Mouse (Mus musculus) layer of hippocampus, adult 18-20 months (tissue): ENCODE data around the gene Dnajc22. TPM values are rescaled to one million over a fixed set of nuclear protein-coding genes. Genes with fewer than 3 reads are reported as not detected.
A peak's percentile ranks its signal among the peaks of the same experiment; 100 is the strongest.

ENCODE experiments used
- DNase-seq, 2 experiments: peaks; one replicate each; pipeline ENCODE4 v3.0.0; 2022; ENCODE audit warnings: low spot score in 2 of 2
- total RNA-seq, 2 experiments: library from RNA; stranded (reverse); gene quantifications; 2 replicates each; pipeline ENCODE4 v1.2.3; 2021

Gene Dnajc22
- total RNA-seq, 2 experiments from 2014 or later = 0.20 to 0.27 TPM

DNA sequence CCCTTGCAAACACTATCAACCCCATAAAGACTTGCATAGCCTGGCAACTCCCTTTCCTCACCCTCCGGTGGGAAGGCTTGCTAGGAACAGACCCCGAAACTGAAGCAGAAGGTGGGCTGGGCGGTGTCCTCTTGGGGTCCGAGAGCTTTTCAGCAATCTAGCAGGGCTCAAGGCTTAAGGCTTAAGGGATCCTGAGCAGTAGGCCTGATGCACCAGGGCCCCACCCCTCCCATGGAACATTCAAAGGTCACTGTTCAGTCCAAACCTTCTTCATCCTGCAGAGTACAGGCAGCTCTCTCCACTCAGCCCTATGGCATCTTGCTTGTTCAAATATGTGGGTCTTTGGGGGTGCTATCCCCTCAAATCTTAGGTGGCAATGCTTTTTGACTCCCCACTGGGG, 7.0 kb upstream of the Dnajc22 start:
- DNase-seq = no peak

DNA sequence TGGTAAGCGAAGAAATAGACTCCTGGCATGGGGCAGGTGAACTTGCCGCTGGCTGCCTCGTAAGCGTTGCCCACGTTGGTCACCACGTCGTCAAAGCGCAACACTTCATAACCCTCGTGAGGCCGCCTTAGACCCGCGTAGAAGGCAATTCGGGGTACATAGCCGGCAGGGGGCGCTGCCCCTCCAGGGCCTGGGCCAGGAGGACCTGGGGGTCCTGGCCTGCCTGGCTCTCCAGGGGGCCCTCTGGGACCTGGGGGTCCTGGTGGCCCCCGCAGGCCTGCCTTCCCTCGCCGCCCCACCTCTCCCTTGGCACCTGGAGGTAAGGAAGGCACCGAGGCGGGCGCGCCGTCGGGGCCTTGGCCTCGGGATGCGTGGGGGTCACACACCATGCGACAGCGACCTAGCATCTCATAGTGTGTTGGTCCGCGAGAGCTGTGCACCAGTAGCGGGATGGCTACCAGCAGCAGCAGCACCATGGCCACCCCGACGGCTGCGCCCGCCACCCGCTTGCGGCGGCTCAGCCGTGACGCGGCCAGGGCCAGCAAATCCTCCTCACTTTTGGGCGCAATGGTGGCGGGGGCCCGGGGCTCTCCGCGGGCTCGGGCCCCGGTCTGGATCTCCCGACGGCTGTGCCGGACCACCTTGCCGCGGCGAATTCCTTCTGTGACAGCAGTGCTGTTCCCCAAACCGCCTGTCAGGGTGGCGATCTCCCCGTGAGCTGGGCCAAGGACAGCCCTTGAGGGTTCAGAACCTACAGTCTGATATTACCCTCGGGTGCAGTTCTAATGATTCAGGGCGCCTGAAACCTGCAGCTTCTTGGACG, 5.5 kb upstream of the Dnajc22 start, which contains the start of gene C1ql4:
Gene C1ql4 (minus strand): TSS at position 565 of the 823 bp plus-strand sequence.
- DNase-seq = no peak

DNA sequence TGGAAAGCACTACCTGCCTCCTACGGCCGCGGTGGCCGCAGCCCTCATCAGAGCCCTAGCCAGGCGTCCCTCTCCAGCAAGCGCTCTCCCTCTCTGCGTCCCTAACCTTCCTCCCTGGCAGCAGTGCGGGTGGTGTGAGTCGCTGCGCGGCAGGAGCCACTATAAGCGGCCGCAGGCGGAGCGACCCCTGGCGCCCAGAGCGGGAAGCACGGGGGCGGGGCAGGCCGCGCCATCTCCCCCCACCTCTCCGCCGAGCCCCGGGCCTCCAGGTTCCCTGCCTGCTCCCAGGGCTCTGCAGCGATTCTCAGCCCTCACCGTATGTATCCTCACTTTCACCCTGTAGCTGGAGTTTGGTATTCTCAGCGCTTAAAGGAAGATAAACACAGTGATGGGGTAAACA, 4.7 kb upstream of the Dnajc22 start:
- peak in 1 of 2 experiments; percentile 47 for DNase-seq

DNA sequence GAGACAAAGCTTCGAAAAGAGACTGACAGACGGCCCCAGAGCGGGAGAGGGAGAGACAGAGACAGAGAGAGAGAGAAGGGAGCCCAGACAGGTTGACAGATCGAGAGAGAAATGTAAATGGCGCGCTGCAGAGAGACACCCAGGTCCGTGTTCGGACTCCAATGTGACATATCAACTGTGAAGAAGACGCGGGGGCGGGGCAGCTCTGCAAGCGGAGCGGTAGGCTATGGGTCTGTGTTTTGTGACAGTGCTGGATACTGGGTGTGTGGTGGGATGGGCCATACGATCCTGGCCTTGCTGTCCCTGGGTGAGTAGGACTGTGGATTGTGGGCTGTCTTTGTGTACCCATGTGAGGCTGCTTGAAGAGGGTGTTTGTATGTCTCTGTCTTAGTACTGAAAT, 3.9 kb upstream of the Dnajc22 start:
- DNase-seq = no peak

DNA sequence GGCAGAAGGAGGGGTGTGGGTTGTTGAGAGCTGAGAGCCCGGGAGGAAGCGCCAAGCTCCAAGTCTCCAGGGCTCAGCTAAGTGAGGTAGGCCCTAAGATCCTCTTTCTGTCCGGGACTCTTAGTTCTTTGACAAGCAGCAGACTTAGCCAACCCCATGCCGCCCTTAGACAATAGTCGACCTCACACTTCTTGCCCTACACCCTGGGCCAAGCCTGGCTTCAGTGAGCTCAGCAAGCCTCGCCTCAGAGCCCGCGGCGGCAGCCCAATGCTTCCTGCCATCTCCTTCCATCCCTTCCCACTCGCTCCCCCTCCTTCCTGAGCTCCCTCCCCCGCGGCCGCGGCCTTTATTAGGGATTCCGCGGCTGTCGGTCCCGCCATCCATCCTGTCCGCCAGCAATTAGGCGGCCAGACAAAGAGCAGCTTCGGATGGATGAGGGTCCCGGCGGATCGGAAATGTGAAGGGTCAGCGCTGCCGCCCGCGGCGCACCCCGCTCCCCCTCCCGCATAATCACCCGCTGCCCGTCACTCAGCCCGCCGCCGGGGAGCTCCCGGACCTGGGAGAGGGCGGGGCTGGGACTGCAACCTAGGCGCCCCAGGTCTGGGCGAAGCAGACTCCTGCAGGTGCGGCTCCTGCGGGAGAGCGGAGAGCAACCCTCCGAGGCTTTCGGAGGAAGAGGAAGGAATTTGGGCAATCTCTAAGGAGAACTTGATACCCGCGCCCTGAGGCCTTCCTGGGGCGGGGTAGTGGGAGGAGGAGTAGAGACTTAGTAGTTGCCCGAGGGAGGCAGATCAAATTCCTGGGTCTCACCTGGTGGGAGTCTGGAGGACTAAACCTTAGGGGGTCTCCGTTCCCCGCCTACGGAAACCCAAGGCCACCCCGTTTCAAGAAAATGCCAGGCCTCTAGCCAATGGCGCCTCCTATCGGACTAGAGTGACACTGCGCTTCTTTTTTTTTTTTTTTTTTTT, 605 bp downstream of the Dnajc22 start:
- peak in 1 of 2 experiments; percentile 15 for DNase-seq

DNA sequence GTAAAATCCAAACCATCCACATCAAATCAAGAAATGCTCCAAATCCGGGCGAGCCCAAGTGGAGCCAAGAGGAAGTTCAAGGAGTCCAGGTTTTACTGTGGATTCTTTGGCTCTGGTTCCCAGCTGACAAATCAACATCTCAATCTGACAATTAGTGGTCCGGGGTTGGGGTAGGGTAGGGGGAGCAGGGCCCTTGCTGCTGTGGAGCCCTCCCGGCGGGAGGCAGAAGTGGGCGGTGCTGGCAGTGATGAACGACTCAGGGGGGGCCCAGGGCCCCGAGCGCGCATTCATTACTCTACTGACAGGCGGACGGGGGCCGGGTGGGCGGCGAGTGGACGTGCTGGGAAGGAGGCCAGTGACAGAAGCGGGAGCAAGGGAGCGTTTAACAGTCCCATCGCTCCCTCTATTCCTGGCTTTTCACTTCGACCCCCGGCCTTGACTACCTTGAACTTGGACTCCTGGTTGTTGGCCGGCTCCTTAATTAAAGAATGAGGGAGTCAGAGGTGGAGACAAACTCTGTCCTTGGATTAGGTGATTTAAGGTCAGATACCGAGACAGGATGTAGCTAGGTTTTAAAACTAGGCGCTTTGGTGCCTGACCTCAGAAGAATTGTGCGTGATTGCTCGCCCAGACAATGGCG, 1.8 kb downstream of the Dnajc22 start:
- peak in 1 of 2 experiments; percentile 19 for DNase-seq

DNA sequence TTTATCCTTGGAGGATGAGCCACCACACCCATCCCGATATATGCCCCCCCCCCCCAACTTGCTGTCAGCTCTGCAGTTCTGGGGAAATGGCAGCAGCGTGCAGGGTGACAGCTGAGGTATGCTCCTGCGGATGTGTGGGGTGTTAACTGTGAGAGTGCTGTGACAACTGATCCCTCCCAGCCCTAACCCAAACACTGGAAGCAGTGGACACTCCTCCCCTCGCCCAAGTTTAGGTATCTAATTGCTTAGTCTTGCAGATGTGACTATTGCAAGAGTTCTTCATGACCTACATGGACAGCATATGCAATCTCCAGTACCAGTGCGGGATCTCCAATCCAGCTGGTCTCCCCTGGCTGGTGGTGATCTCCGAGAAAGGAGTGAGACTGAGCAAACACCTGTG, 2.4 kb downstream of the Dnajc22 start:
- no peak for DNase-seq

DNA sequence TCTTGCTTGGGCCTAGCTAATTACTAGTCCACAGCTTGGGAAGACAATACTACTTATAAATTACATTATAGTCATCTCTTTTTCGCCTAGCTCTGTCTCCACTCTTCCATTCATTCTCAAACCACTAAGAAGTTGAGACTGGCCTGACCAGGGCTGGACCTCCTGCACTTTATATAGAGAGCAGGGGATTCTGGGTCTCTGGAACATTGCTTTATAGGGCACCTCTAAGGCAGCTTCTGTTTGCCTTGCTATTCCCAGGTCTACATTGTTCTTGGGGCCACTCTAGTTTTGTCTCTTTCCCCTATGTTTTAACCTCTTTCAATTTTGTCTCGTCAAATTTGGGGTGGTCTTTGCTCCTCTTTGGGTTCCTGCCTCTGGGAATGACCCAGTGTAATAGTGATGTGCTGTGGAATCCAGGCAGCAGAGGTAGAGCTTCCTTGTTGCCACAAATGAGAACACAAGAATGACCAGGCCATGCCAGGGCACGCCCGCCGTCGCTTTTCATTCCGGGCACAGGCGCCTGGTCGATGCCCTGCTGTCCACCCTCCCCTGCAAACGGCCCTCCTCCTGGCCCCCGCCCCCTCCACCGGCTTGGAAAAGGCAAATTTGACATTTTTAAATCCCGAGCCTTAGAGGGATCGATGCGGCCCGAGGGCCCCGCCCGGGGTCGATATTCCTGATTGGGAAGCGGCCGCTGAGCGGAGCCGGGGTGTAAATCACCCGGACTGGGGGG, 3.3 kb downstream of the Dnajc22 start:
- no peak for DNase-seq

DNA sequence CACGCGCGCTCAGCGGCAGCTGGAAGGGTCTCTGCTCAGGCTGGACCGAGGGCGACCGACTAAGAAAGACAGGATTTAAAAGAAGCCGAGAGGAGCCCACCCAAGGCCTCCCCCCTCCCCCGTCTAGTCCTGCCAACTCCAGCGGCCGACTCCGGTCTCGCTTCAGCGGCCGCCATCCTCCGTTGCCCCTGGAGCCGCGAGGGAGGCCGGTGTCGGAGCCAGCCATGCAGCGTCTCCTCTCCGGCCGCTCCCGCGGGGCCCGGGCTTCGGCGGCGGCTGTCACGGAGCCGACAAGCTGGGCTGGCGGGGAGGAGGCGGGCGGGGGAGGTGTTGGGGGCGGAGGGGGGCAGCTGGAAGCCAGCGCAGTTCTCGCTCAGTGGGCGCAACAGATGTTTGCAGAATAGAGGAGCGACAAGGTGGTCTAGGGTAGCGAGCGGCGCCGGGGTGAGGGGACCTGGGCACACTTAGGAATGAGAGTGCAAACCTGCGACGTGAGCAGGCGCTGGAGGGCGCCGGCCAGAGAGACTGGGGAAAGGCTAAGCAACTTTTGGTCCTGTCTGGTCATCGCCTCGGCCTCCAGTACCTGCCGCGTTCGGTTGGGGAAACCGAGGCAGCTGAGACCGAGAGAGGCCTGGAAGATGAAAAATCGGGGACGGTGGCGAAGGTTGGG, 4.0 kb downstream of the Dnajc22 start:
- no peak for DNase-seq

DNA sequence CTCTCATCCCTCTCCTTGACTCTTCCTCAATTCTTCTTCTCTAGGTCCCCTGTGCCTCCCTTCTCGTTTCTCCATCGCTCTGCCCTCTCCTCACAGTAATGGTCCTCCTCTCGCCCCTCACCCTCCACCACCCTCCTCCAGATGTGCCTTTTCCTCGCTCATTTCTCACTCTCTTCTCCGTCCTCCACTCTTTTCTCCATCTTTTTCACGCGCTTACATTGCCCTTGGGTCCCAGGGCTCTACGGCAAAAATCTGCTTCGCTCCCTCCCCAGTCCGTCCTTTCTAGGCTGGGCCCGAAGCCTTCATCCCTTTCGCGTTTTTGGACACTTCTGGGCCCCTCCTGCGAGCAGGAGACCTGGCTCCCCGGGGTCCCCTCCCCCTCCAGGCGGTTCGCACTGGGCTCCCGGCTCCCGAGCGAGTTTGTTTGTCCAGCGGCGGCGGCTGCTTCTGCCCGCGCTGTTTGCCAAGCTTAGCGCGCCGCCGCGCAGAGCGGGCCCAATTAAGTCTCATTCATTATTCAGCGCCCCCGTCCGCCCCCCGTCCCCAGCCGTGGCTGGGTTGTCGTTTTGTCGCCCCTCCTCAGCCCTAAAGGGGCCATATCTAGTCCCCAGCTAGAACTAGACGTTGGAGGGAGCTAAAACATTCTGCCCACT, 5.0 kb downstream of the Dnajc22 start:
- DNase-seq = no peak

DNA sequence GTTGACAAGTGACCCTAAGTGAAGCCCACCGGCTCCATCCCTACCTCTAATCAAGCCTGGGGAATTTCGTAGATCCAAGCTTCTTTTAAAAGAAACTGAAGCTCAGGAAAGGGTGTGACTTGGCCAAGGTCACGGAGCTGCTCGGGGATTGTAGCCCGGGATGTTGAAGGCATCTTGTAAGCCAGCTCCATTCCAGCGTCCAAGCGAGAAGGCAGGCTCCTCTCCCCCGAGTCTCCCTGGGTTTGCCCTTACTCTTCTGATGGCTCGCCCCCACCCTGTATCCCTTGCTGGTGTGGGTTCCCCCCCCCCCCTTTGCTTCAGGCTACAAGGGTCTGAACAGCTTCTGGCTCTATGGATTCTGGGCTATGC, 5.5 kb downstream of the Dnajc22 start:
- DNase-seq = no peak

DNA sequence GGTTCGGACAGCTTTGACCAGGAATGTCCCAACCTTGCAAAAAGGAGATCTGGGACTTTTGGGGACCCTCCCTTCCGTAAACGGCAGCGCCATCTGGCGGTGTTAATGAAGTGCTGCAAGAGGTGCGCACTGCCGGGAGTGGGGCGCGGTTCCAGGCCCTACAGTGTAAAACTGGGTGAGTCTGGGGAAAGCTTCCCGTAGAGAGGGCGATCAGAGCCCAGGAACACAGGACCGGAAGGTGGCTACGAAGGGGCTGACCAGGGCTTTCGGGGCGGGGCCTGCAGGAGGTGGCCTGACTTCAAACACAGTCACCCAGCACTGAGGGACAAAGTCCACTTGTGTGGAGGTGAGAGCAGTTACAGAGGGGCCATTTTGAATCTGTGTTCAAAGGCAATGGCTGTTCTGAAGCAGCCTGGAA, 6.2 kb downstream of the Dnajc22 start:
- DNase-seq = peak in 1 of 2 experiments; percentile 37

DNA sequence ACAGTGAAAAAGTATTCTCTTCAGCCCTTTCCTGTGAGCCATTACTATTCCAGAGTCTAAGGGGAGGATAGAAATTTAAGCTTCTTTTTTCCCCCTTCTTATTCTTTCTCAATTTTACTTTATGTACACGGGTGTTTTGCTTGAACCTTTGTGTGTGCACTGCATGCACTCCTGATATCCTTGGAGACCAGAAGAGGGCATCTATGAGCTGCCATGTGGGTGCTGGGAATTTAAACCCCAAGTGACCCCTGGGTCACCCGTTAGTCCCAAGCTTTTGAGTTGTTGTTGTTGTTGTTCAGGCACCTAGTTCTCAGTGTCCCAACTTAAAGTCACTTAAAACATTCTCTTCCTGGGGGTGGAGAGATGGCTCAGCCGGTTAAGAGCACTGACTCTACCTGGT, 7.0 kb downstream of the Dnajc22 start:
- no peak for DNase-seq

DNA sequence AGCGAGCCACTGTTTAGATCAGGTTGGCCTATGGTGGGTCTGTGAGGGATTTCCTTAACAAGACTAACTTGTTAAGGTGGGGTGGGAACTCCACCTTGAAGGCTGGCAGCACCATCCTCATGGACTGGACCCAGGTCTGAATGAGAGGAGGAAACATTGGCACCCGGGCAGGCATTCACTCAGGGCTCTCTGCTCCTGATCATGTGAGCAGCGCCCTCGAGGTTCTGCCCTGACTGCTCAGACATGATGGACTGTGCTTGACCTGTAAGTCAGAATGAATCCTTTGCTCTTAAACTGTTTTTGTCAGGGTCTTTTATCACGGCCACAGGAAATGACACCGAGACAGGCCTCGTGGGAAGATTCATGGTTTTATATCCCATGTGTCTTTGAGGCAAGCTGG, 12.3 kb downstream of the Dnajc22 start:
- DNase-seq = no peak

DNA sequence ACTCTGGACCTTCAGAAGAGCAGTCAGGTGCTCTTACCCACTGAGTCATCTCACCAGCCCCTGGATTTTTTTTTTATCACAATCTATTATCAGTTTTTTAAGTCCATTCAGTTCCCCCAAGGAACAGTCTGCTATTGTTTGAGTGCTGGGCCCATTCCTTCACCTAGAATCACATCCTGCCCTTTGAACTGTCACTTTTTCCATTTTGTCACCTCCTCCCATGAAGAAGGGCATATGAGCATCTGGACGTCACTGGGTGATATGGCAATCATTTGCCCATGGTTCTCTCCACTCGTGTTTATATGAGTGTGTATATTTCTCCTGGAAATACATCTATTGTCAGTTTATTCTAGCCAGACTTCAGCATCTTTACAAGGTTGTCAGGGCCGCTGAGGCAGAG, 14.9 kb downstream of the Dnajc22 start:
- DNase-seq = no peak

DNA sequence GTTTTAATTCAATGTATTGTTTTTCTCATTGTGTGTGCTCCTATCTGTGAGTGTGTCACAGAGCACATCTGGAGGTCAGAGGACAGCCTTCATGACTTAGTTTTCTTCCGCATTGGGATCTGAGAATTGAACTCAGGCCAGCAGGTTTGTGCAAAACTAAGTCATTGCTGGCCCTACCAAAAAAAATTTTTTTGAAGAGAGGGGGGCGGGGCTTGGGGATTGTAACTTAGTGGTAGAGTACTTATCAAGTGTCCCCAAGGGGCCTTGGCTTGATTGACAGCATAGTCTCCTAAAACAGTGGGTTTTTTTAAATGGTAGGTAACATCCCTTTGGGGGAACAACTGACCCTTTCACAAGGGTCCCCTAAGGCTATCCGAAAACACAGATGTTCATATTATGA, 18.2 kb downstream of the Dnajc22 start:
- DNase-seq = no peak

DNA sequence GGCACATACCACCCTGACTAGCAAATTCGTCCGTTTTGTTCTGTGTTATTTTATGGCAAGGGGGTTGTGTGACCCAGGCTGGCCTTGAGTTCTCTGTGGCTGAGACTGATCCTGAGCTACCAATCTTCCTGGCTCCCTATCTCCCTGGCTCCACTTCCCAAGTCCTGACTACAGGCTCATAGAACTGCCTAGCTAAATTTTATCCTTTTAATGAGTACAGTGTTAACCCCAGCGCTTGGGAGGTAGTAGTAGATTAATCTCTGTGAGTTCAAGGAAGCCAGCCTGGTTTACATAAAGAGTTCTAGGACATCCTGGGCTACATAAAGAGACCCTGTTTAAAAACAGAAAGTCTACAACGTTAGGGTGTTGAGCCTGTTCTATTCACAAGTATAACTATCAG, 18.8 kb downstream of the Dnajc22 start:
- DNase-seq = no peak

DNA sequence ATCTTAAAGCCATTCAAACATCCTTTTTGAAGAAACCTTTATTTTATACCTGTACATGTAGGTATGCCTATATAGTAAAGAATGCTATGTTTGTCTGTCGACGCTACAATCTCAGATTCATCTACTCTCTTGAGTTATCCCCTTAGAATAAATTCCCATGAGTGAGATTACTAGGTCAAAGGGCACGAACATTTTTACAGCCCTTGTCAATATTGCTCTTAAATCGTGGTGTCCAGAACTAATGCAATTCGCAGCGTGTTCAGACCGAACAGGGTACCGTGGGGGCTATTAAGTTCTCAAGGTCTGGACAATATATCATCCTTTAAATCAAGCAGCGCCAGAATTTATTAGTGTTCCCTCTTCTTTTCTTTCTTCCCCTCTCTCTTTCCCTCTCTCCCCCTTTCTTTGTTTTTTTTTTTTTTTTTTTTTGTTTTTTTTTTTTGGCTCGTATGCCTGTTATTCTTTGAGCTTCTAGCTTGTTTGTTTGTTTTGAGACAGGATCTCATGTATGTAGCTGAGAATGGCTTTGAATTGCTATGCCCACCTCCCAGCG, 19.9 kb downstream of the Dnajc22 start:
- no peak for DNase-seq

DNA sequence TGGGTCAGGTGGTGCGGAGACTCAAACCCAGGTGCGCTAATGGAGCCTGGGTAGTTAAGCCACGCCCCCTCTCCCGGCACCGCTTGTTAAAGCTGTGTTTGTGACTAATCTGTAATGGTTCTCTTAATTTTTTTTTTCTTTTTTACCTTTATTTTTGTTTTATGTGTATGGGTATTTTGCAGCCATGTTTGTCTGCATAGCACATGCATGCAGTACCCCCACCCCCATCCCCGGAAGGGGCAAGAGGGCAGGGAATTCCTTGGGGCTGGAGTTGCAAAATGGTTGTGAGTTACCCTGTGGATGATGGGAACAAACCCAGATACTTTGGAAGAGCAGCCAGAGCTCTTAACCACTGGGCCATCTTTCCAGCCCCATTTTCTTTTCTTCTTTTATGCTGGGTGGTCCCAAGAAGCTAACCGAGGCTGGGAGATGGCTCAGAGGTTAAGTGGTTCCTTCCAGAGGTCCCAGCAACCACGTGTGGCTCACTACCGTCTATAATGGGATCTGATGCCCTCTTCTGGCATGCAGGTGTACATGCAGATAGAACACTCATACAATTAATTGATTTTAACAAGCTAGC, 20.5 kb downstream of the Dnajc22 start:
- no peak for DNase-seq
